Mouse (Mus musculus) layer of hippocampus, adult 2 months (tissue): ENCODE measurements around the gene Mctp1. TPM values are rescaled to one million over a fixed set of nuclear protein-coding genes. Genes with fewer than 3 reads are reported as not detected.
"Not testable (repeated sequence)": the region's sequence is repeated elsewhere in the genome, so short reads cannot be mapped to it uniquely, and the experiment has no call there.

Experiments used
- DNase-seq, 2 experiments: peaks; one replicate each; pipeline ENCODE4 v3.0.0; 2022; ENCODE audit warnings: low spot score in 2 of 2
- H3K27ac ChIP-seq: fragments of 200-600 bp; 2 replicates; pipeline ENCODE4 v1.8.1; 2022
- H3K4me3 ChIP-seq: fragments of 200-600 bp; 2 replicates; pipeline ENCODE4 v1.8.1; 2022; ENCODE audit warnings: mild to moderate bottlenecking
- CTCF ChIP-seq: fragments of 200-600 bp; conservative IDR thresholded peaks from 2 replicates; pipeline ENCODE4 v1.8.1; 2022; ENCODE audit warnings: antibody characterized with exemption, mild to moderate bottlenecking, moderate library complexity
- total RNA-seq, 2 experiments: library from RNA; stranded (reverse); gene quantifications; 2 replicates each; pipeline ENCODE4 v1.2.3; 2021

Mctp1 gene
- total RNA-seq, 2 experiments from 2014 or later = 56.1 to 62.0 TPM

DNA sequence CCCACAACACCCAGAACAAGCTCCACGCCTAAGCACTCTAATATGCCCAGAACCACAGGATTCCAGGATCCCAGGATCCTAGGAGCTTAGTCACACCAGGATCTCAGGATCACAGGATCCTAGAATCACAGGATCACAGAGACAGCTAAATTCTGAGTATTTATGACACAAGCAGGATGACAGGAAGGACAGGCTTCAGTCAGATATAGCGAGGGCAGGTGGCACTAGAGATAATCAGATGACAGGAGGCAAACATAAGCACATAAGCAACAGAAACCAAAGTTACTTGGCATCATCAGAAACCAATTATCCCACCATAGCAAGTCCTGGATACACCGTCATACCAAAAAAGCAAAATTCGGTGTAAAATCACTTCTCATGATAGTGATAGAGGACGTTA lies 37.8 kb downstream of the Mctp1 start:
- DNase-seq = no peak
- H3K27ac ChIP-seq = no peak overlapping the region
- no peak for TF ChIP-seq CTCF

DNA sequence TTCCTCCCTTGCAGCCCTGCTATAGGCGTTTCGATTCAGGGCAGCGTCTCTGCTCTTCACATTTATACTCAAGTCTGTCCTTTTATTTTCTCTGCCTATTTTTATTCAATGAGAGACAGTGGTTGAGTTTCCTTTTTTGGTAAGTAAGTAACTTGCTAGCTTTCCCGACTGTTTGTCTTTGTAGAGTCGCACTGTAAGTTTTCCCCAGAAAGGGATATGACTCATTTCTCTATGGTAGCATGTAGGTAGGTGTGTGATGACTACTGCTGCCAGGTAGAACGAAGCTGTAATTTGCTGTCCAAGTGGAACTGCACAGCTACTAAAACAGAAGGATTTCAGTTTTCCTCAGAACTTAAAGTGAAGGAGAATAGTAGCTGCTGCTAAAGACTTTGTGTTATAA lies 45.1 kb downstream of the Mctp1 start:
- H3K27ac ChIP-seq = no peak overlapping the region
- no peak for TF ChIP-seq CTCF
- H3K4me3 ChIP-seq = no peak overlapping the region
- no peak for DNase-seq

More for the DNA sequence above, 37.8 kb downstream of the Mctp1 start:
- H3K4me3 ChIP-seq = no peak overlapping the region

DNA sequence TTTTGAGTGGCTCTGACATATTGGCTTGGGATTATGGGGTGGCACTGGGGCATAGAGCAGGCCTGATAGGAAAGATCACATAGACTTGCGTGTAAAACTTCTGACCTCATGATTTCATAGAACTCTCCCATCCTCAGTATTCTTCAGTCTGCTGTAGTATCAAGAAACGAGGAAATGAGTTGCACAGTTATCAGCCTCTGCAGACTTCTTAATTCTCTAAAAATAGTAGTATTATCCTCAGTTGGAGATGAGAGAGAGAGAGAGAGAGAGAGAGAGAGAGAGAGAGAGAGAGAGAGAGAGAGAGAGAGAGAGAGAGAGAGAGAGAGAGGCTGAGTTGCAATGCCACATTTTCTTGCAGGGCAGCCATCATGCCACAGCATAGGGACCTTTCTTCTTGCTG lies 45.6 kb downstream of the Mctp1 start:
- no peak for TF ChIP-seq CTCF
- no peak for DNase-seq
- no peak overlapping the region for H3K4me3 ChIP-seq
- H3K27ac ChIP-seq = no peak overlapping the region

DNA sequence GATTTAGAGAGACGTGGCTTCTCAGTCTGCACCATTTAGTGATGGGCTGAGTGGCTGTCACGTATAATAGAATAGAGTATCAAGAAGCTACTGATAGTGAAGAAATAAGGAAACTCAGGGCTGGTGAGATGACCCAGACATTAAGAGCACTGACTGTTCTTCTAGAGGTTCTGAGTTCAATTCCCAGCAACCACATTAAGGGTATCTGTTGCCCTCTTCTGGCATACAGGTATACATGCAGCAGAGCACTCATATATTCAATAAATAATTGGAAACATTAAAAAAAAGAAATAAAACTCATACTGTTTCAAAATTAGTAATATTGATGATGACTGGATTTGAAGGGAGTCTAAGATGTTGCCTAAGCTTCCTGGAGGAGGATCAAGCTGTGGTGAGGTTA lies 47.6 kb downstream of the Mctp1 start:
- no peak for DNase-seq
- no peak overlapping the region for H3K4me3 ChIP-seq
- no peak overlapping the region for H3K27ac ChIP-seq
- TF ChIP-seq CTCF = peak; percentile 57

DNA sequence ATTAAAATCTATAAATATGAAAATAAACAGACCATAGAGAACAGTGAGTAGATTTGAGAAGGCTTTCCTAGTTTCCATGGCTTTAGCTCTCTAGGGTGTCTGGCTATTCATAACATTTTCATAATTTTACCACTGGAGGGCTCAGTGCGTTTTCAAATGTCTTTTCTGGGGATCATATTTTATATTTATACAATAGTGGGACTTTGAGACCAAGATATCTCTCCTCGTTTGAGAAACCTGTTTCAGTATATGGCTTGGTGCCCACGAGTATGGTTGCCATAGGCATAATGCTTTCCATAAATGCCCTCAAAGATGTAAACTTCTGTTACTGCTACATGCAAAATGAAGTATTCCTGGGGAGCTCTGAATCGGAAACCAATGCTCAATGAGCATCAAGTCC lies 49.1 kb downstream of the Mctp1 start:
- DNase-seq = peak in 1 of 2 experiments; percentile 25
- H3K4me3 ChIP-seq = no peak overlapping the region
- peak; percentile 76 for TF ChIP-seq CTCF
- H3K27ac ChIP-seq = peak overlapping the region; percentile 14; the same call in 1 of the 2 replicates

DNA sequence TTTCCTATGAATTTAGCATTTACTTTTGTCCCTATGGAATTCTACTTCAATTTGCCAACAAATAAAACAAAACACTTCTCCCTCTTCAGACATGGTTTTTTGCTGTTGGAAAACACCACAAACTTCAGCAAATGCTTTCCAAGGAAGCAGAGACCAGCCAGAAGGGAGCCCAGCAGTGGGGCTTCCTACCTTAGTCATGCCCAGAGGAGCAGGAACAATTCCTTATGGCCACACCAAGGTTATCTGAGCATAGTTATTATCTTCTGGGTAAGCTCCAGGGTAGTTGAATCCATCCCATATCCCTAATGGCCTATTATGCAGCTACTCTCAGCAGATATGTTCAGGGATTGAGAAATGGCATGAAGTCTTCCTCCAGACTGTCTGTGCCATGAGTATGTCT lies 52.1 kb downstream of the Mctp1 start:
- DNase-seq = no peak
- no peak for TF ChIP-seq CTCF
- peak overlapping the region; percentile 57; the same call in 1 of the 2 replicates for H3K27ac ChIP-seq
- no peak overlapping the region for H3K4me3 ChIP-seq

DNA sequence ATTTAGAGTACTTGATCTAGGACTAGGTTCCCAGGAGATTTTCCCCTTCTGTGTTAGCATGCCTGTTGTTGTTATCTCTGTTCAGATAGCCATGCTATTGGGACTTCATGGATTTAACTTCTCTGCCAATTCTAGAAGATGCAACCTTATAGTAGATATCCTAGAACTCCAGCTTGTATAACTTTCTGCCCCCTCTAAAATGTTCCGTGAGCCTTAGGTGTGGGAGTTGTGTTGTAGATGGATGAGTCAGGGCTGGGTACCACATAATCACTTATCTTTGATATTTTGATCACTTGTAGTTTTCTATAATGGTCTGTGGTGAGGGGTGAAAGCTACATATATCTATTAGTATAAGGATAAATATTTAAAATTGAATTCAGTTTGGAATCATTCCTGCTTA lies 54.4 kb downstream of the Mctp1 start:
- no peak for DNase-seq
- Histone ChIP-seq H3K4me3 (no peak overlapping the region), H3K27ac (peak overlapping the region; percentile 1; the same call in 1 of the 2 replicates)
- no peak for TF ChIP-seq CTCF

DNA sequence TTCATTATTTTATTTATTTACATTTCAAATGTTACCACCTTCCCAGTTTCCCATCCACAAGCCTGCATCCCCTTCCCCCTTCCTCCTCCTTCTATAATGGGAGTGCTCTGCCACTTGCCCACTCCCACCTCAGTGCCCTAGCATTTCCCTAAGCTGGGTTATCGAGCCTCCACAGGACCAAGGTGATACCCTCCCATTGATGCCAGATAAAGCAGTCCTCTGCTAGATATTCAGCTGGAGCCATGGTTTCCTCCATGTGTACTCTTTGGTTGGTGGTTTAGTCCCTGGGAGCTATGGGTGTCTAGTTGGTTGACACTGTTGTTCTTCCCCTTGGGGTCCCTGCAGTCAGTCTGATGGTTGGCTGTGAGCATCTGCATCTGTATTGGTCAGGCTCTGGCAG lies 61.7 kb downstream of the Mctp1 start:
- no peak for TF ChIP-seq CTCF
- H3K27ac ChIP-seq = no peak overlapping the region
- no peak overlapping the region for H3K4me3 ChIP-seq
- DNase-seq = no peak

DNA sequence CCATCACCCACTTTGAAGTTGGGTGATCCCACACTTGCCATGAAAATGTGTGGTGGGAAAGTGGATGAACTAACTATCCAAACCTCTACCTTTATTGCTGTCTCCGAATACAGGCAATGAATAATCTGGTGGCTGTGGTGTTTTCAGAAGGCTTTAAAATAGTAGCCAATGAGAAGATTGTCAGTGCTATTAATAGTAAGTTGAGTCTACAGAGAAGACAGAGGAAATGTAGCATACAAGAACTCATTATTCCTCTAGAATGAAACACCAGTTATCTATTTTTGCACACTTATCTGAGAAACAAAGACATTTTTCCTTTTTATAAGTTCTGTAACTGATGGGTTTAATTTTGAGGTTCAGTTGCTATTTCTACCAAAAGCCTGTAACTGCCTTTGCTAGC lies 63.2 kb downstream of the Mctp1 start:
- DNase-seq = no peak
- H3K27ac ChIP-seq = 0 out of 2 replicates have a peak overlapping the region, but pooled peaks have one; percentile 24
- H3K4me3 ChIP-seq = no peak overlapping the region
- no peak for TF ChIP-seq CTCF

DNA sequence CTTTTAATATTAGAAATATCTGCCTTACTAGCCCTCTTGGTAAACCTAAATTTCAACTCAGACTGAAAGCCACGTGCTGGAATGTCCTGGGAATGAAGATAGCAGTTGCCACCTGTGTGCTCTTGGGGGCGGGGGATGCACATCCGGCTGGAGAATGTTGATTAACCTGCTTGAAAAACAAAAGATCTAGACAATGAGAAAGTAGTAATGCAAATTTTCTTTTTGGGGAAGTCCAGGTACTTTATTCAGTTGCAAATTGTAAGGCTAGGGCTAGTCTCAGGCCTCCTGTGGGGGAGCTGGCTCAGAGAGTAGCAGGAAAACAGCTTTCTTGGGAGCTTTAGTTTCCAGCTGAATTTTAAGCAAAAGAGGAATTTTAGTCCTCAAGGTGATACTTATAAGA lies 67.2 kb downstream of the Mctp1 start:
- not testable (repeated sequence) for H3K4me3 ChIP-seq, DNase-seq, H3K27ac ChIP-seq

DNA sequence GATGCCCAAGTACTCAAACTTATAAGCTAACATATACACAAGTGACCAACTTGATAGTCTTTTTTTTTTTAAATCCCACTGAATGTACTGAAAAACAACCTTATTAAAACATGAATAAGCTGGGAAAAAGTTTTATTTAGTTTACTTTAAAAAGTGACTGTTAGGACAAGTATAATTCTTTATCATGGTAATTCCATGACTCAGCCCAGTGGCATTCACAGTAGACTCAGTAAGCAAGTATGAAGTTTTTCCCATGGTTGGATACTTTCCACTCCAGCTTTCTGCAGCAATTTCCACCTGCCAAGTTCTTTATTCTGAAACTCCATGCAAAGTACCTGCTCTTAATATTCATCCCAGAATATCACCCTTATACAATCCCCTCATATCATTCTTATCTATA lies 97.3 kb downstream of the Mctp1 start:
- H3K27ac ChIP-seq = no peak overlapping the region
- DNase-seq = no peak
- no peak for TF ChIP-seq CTCF
- H3K4me3 ChIP-seq = no peak overlapping the region

DNA sequence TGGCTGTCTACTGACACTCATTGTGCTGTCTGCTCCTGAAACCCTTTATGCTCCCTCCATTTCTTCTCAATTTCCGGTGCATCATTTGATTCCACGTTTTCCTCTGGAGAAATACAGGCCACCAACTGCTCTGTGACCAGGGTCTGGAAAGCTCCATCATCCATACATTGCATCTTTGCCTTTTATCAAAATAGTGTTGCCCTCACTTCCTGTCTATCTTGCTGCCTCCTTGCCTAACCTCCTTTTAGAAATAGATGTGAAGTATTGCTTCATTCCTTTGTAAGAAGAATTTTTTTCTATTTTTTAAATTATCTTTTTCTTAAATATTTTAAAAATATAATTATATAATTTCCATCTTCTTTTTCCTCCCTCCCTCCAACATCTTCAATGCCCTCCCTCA lies 98.7 kb downstream of the Mctp1 start:
- H3K27ac ChIP-seq = no peak overlapping the region
- no peak for TF ChIP-seq CTCF
- no peak overlapping the region for H3K4me3 ChIP-seq
- no peak for DNase-seq

DNA sequence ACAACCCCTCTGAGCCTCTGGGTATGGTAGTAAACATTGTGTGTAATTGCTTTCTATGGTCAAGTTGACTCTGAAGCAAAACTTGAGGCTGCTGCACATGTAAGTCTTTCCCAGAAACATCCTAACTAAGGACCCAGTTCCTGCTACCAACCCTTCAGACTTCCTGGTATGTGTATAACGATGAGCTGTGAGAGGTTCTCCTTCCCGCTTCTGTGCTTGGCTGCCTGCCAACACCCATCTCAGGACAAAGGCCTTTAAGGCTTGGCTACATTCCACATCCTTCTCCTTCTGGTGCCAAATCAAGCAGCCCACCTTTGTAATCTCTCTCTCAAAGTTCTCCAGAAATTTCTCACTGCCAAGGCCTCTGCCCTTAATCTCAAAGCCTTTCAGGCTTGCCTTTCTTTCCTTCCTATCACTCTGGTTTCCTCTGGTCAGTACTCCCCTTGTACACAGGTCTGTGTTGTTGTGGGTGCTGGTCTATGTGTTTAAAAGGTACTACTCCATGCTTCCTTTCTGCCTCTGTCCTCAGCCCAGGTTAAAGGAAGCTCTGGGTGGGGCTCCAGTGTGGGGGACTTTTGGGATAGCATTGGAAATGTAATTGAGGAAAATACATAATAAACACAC lies 99.9 kb downstream of the Mctp1 start:
- no peak for TF ChIP-seq CTCF
- no peak overlapping the region for H3K27ac ChIP-seq
- H3K4me3 ChIP-seq = no peak overlapping the region
- no peak for DNase-seq

DNA sequence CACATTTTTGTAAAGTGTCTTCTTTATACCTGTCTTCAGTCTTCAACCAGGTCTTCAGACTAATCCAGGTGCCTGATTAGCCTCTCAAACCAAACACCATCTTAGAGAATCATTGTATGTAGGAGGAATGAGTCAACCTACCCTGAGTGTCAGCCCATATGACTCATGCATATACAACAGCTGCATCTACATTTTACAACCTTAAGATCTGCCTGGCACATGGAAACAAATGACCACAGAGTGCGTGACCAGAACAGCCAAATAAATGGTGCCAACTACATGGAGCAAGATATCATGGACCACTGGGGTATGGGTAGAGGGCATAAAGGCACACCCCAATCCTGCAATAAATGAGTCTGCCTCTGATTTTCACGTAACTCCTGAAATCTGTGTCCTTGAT lies 131.6 kb downstream of the Mctp1 start:
- DNase-seq = no peak
- Histone ChIP-seq H3K4me3 (no peak overlapping the region), H3K27ac (no peak overlapping the region)
- no peak for TF ChIP-seq CTCF

DNA sequence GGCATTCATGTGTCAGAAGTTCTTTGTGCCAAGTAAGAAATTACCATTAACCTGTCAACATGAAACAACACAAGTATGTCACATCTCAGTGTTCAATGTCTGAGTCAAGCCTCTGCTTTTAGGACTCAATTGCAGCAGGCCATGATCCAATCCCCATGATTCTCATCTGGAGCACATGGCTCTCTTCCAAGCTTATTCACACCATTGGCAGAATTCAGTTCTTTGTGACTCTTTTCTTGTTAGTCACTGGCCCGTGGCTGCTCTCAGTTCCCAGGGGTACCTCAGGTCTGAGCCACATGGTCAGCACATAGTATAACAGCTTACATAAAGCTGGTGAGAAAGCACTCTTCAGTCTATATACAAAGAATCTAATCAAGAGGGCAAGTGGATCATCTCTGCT lies 138.8 kb downstream of the Mctp1 start:
- no peak for TF ChIP-seq CTCF
- Histone ChIP-seq H3K4me3 (no peak overlapping the region), H3K27ac (no peak overlapping the region)
- DNase-seq = no peak
